Mouse (Mus musculus): Measurements from ENCODE around the gene Cracr2b.

DNA sequence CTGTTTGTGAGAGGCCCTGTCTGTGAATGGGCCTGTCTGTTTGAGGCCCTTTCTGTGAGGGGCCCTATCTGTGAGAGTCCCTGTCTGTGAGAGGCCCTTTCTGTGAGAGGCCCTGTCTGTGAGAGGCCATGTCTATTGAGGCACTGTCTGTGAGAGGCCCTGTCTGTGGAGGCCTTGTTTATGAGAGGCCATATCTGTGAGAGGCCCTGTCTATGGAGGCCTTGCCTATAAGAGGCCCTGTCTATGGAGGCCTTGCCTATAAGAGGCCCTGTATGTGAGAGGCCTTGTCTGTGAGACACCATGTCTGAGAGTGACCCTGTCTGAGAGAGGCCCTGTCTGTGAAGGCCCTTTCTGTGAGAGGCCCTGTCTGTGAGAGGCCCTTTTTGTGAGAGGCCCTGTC is 47.3 kb downstream of the Cracr2b start:
- TF ChIP-seq TAL1 (IDR thresholded peaks at IDR 0.05; ENCODE audit: low read length) (no peak), GATA1 (IDR thresholded peaks at IDR 0.05; ENCODE audit: low read length) (no peak)

Data from erythroblast, embryonic 14.5 days (primary cell).